ENCODE assay signal across 15 mouse cellular contexts in the genomic region with DNA sequence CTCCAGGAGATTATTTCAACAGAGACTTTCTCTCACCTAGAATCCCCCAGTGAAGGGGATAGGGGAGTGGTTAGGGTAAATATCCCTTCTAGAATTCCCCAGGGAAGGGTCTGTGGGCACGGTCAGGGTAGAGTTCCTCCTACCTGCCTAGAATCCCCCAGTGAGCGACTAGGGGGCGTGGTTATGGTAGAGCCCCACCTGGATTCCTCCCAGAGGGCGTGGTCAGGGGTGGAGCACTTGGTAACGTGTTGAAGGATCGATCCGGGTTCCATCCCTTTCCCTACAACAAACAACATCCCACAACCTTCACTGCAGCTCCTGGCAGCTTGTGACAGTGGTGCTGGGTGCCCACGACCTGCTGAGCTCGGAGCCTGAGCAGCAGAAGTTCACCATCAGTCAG. TPM values are rescaled to one million over a fixed set of nuclear protein-coding genes. Genes with fewer than 3 reads are reported as not detected.
A peak's percentile ranks its signal among the peaks of the same experiment; 100 is the strongest.
DNase-seq lines count a peak whose midpoint lies in the region; TF ChIP-seq lines count a peak whose summit lies in the region.
"Had no signal": no experiment of that assay in that cellular context is flagged by ENCODE, and none has a peak within 500 bp of the region (broad histone marks: within the 10 kb centered on the region; RNA-seq: fewer than 3 reads in every experiment).

No protein-coding gene starts in this region.

- WGBS in lung, adult 2 months = 29% methylated on average over 9 of the region's 9 CpGs

- no peak for TF ChIP-seq POLR2A in lung, adult 2 months (IDR thresholded peaks at IDR 0.05; ENCODE audit: borderline replicate concordance, extremely low read depth, low read depth, low read length)

- no peak overlapping the region for H3K4me3 ChIP-seq in lung, adult 2 months (replicated peaks; ENCODE audit: extremely low read depth, low read depth, low read length)
- H3K4me3 ChIP-seq in gastrocnemius, adult 2 months = no peak overlapping the region
- H3K4me3 ChIP-seq: hindbrain, embryonic 12.5 days; neural tube, embryonic 15.5 days had no signal

- TF ChIP-seq CTCF in lung, adult 2 months (IDR thresholded peaks at IDR 0.05; ENCODE audit: insufficient read depth, low read length) = no peak
- TF ChIP-seq CTCF in gastrocnemius, adult 2 months (IDR thresholded peaks at IDR 0.05) = no peak

- DNase-seq in heart, adult 11 months = peak; percentile 87
- DNase-seq in heart, adult 8-10 months (ENCODE audit: low spot score) = no peak
- peak; percentile 31 for DNase-seq in lung, postnatal 36 days
- no peak for DNase-seq in lung, adult 2 months
- DNase-seq in liver = peak; percentile 79
- DNase-seq in gastrocnemius, adult 2 months = no peak
- no peak for DNase-seq in cerebellum, postnatal 14 days
- DNase-seq in left cerebral cortex, postnatal 4 days = no peak
- DNase-seq: right cerebral cortex, postnatal 4 days; thymus, postnatal 14 days had no signal

- peaks cover 10% of the 10 kb centered on the region for H3K4me1 ChIP-seq in lung, adult 2 months (ENCODE audit: control insufficient read depth, insufficient read depth, low read length)

- intact Hi-C loops in gastrocnemius, adult 2 months (cut with DNase I) = loop anchor here (10.0 kb wide), 1 partner anchor 46 kb away; no protein-coding TSS in a partner anchor
- intact Hi-C loops in left cerebral cortex, postnatal 4 days (cut with DNase I) = no loop called here

- H3K27ac ChIP-seq in gastrocnemius, adult 2 months = no peak overlapping the region
- H3K27ac ChIP-seq: hindbrain, embryonic 12.5 days; neural tube, embryonic 15.5 days had no signal

RNA-seq across cellular contexts. Expression of gene Elane, which starts 5.3 kb away (rescaled TPM):
- total RNA-seq in heart, adult 8-10 months (2022) = under 1 TPM in 1 of 4 experiments, not detected in 3; 0.57 TPM
- polyA plus RNA-seq in lung, adult 2 months (2012; rRNA removed) = 0.11 and 0.85 TPM in 2 replicates
- not detected for total RNA-seq in gastrocnemius, adult 2 months (2021)
- not detected for total RNA-seq in left cerebral cortex, postnatal 4 days (2021)
- total RNA-seq: layer of hippocampus, adult 18-20 months had no signal
- polyA plus RNA-seq: C2C12; hindbrain, embryonic 12.5 days; midbrain, embryonic 16.5 days had no signal

RNA-seq across cellular contexts. Expression of gene Plppr3, which starts 6.3 kb away (rescaled TPM):
- under 1 TPM in 3 of 4 experiments, not detected in 1; 0.19 to 0.41 (median 0.29) TPM for total RNA-seq in heart, adult 8-10 months (2022)
- polyA plus RNA-seq in lung, adult 2 months (2012; rRNA removed) = 8.4 and 8.9 TPM in 2 replicates
- total RNA-seq in gastrocnemius, adult 2 months (2021) = under 1 TPM in 1 of 2 experiments, not detected in 1; 0.17 TPM
- total RNA-seq in left cerebral cortex, postnatal 4 days (2021) = 100 to 1,000 TPM; 277 to 305 TPM

RNA-seq across cellular contexts. Expression of gene Prtn3, which starts 6.4 kb away (rescaled TPM):
- total RNA-seq in heart, adult 8-10 months (2022) = 1 to 10 TPM in 1 of 4 experiments, not detected in 3; 2.4 TPM
- 3.6 and 5.0 TPM in 2 replicates for polyA plus RNA-seq in lung, adult 2 months (2012; rRNA removed)
- total RNA-seq in gastrocnemius, adult 2 months (2021) = not detected
- 1 to 10 TPM; 6.9 to 7.0 TPM for total RNA-seq in left cerebral cortex, postnatal 4 days (2021)
- polyA plus RNA-seq: C2C12 had no signal

RNA-seq across cellular contexts. Expression of gene Cfd, which starts 9.9 kb away (rescaled TPM):
- total RNA-seq in heart, adult 8-10 months (2022) = 10 to 100 TPM; 12.7 to 46.8 (median 17.8) TPM
- 297 and 1,797 TPM in 2 replicates for polyA plus RNA-seq in lung, adult 2 months (2012; rRNA removed)
- 10 to 100 TPM; 12.9 to 77.1 TPM for total RNA-seq in gastrocnemius, adult 2 months (2021)
- not detected for total RNA-seq in left cerebral cortex, postnatal 4 days (2021)
- total RNA-seq: layer of hippocampus, adult 18-20 months had no signal
- polyA plus RNA-seq: C2C12; hindbrain, embryonic 12.5 days; neural tube, embryonic 15.5 days had no signal

RNA-seq across cellular contexts. Expression of gene Ptbp1, which starts 26.5 kb away (rescaled TPM):
- total RNA-seq in heart, adult 8-10 months (2022) = 10 to 100 TPM; 45.4 to 57.7 (median 49.9) TPM
- 224 and 265 TPM in 2 replicates for polyA plus RNA-seq in lung, adult 2 months (2012; rRNA removed)
- 10 to 100 TPM; 18.8 to 25.1 TPM for total RNA-seq in gastrocnemius, adult 2 months (2021)
- 10 to 100 TPM; 91.7 to 92.7 TPM for total RNA-seq in left cerebral cortex, postnatal 4 days (2021)

Comparison
In these comparisons a context has a peak if more than half of its experiments do, and no peak if none do; other contexts are left out.
1. DNase-seq: peak in heart, adult 11 months (single experiment), lung, postnatal 36 days (single experiment) and liver (single experiment); none in heart, adult 8-10 months (single experiment), lung, adult 2 months (single experiment), gastrocnemius, adult 2 months (single experiment), cerebellum, postnatal 14 days (0 of 2) and left cerebral cortex, postnatal 4 days (single experiment).
2. RNA of gene Plppr3, which starts 6.3 kb away (total RNA-seq): 277 to 305 TPM in left cerebral cortex, postnatal 4 days; 0.19 to 0.41 TPM in heart, adult 8-10 months and 0.17 TPM in gastrocnemius, adult 2 months; every median in the first group is over 100 times any median in the second.